Mouse (Mus musculus) kidney, adult 2 months (tissue): Measurements from ENCODE around the gene Ppp4r1.

Experiments
- CTCF ChIP-seq: fragments of 200-500 bp; conservative IDR thresholded peaks from 2 replicates; pipeline ENCODE4 v1.5.1; 2011; ENCODE audit warnings: low read depth, mild to moderate bottlenecking, control low read depth, low read length, moderate library complexity, mixed read lengths; ENCODE audit not compliant: insufficient read depth, insufficient read length
- POLR2A ChIP-seq: fragments of 200-500 bp; IDR thresholded peaks from one replicate; pipeline ENCODE4 v1.6.1; 2011; ENCODE audit warnings: low read depth, low read length, control low read depth

DNA sequence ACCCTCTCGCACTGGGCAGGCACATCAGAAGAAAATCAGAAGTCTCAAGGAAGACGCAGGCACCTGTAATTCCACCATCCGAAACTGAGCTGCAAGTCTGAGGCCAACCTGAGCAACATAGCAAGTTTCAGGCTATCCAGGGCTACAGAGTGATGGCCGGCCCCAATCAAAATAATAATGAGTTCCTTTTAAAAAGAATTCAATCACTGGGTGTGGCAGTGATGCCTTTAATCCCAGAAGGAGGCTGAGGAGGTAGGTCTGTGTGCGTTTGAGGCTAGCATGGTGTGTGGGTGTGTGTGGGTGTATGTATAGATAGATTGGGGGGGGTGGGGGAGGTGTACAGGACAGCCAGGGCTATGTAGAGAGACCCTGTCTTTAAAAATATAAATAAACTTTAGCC, 85.6 kb downstream of the Ppp4r1 start:
- no peak for TF ChIP-seq CTCF
- TF ChIP-seq POLR2A = no peak
